Mouse (Mus musculus) midbrain, embryonic 16.5 days (tissue): ENCODE results near the gene Nectin3. TPM values are rescaled to one million over a fixed set of nuclear protein-coding genes. Genes with fewer than 3 reads are reported as not detected.

ENCODE experiments used
- ATAC-seq: fragments of 200-750 bp; cut with Nextera tagmentation; 2 replicates; pipeline ENCODE4 v1.8.0; 2017; ENCODE audit warnings: moderate TSS enrichment
- H3K27ac ChIP-seq: fragments of 300-500 bp; sonication (generic); 2 replicates; pipeline ENCODE4 v1.5.1; 2014; ENCODE audit warnings: mild to moderate bottlenecking, low read length, mixed read lengths
- H3K27me3 ChIP-seq: fragments of 300-500 bp; sonication (generic); 2 replicates; pipeline ENCODE4 v1.6.1; 2014; ENCODE audit warnings: low read depth, low read length, mixed read lengths; ENCODE audit not compliant: control insufficient read depth, insufficient read depth
- H3K36me3 ChIP-seq: fragments of 300-500 bp; sonication (generic); 2 replicates; pipeline ENCODE4 v1.6.1; 2014; ENCODE audit warnings: mild to moderate bottlenecking, low read length, moderate library complexity, mixed read lengths; ENCODE audit not compliant: control insufficient read depth, insufficient read depth
- H3K4me1 ChIP-seq: fragments of 300-500 bp; sonication (generic); 2 replicates; pipeline ENCODE4 v1.6.1; 2014; ENCODE audit warnings: mild to moderate bottlenecking, low read length, mixed read lengths; ENCODE audit not compliant: control insufficient read depth, insufficient read depth
- H3K4me2 ChIP-seq: fragments of 300-500 bp; sonication (generic); 2 replicates; pipeline ENCODE4 v1.6.1; 2014; ENCODE audit warnings: mild to moderate bottlenecking, low read length, mixed read lengths
- H3K4me3 ChIP-seq: fragments of 300-500 bp; sonication (generic); 2 replicates; pipeline ENCODE4 v1.5.1; 2014; ENCODE audit warnings: low read depth, mild to moderate bottlenecking, low read length, moderate library complexity, mixed read lengths
- H3K9ac ChIP-seq: fragments of 300-500 bp; sonication (generic); 2 replicates; pipeline ENCODE4 v1.6.1; 2014; ENCODE audit warnings: low read depth, low read length, mixed read lengths
- H3K9me3 ChIP-seq: fragments of 300-500 bp; sonication (generic); replicated peaks from 2 replicates; pipeline ENCODE4 v1.6.1; 2014; ENCODE audit warnings: mild to moderate bottlenecking, low read length, mixed read lengths; ENCODE audit not compliant: control insufficient read depth, poor library complexity, severe bottlenecking
- WGBS: fragments of 180-500 bp; shearing (Covaris S2); extraction: QIAGEN DNeasy Blood & Tissue Kit; methylation state at CpG from one replicate; pipeline ENCODE4 v1.1.7; 2014; 5-methylcytosine and 5-hydroxymethylcytosine counted together
- polyA plus RNA-seq: library from polyadenylated mRNA; unstranded; fragments of >200 nt; fragmentation: Nextera tagmentation; extraction: Ambion mirVana; gene quantifications from 2 replicates; pipeline ENCODE4 v1.2.1, GENCODE M21; 2015

Nectin3 gene
- polyA plus RNA-seq = 17.4 and 23.3 TPM in 2 replicates

DNA sequence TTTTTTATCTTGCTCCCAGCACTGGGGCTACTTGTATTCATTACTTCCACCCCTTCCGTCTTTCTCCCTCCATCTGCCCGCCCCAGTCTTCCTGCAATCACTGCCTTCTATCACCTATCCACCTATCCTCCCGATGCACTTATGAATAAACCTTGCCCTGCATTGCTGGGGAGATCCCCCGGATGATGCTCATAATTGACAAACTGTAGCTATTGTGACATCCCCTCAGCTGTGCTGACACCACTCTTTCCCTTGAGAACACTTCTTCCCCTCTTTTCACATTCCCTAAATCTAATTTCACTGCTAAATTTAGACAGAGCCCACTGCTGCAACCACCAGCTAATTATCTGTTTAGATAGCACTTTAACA, at the start of gene Nectin3:
Nectin3 (minus strand) TSS at position 105 of the 369 bp plus-strand sequence.
- H3K27ac ChIP-seq = peak within 1 kb of the TSS; percentile 94
- no peaks in the 10 kb centered on the region for H3K36me3 ChIP-seq
- ATAC-seq = no peak
- H3K9ac ChIP-seq = peak within 1 kb of the TSS; percentile 80
- 6% methylated on average over 4 of the region's 4 CpGs for WGBS
- H3K4me3 ChIP-seq = peak within 1 kb of the TSS; percentile 79
- H3K27me3 ChIP-seq = no peaks in the 10 kb centered on the region
- peaks cover 14% of the 10 kb centered on the region for H3K4me1 ChIP-seq
- H3K4me2 ChIP-seq = peak within 1 kb of the TSS; percentile 93
- H3K9me3 ChIP-seq = no peaks in the 10 kb centered on the region

DNA sequence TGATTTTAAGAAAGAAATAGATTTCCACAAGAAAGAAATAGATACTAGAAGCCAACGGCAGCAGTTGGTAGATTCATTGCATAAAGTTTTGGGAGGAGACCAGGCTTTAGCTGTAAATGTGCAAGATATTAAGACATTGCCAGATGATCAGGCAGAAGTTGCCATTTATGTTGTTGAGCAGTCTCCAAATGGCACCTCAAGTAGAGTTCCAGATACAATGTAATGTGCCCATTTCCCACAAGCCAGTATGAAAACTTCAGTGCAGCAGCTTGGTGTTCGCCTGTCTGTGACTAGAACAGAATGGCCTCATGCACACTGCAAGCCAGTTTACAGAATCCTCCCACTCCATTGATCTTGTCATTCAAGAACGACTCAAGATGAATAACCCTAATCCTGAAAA, 39.8 kb upstream of the Nectin3 start:
- no peak for ATAC-seq
- H3K4me3 ChIP-seq = no peak overlapping the region
- no peaks in the 10 kb centered on the region for H3K9me3 ChIP-seq
- H3K4me2 ChIP-seq = no peak overlapping the region
- no peaks in the 10 kb centered on the region for H3K4me1 ChIP-seq
- H3K9ac ChIP-seq = no peak overlapping the region
- no peaks in the 10 kb centered on the region for H3K27me3 ChIP-seq
- 75% methylated on average over 3 of the region's 3 CpGs for WGBS
- H3K27ac ChIP-seq = no peak overlapping the region
- H3K36me3 ChIP-seq = no peaks in the 10 kb centered on the region

GRCm38 (mm10) chr16:46532465-46533254, 34.3 kb upstream of the Nectin3 start:
- Histone ChIP-seq H3K9me3 (no peaks in the 10 kb centered on the region), H3K27me3 (no peaks in the 10 kb centered on the region), H3K9ac (no peak overlapping the region), H3K4me1 (peaks cover 7% of the 10 kb centered on the region; the same call in 1 of the 2 replicates), H3K27ac (no peak overlapping the region), H3K36me3 (no peaks in the 10 kb centered on the region), H3K4me2 (no peak overlapping the region), H3K4me3 (no peak overlapping the region)
- ATAC-seq = no peak
- 87% methylated on average over 5 of the region's 5 CpGs for WGBS

- no peak overlapping the region for H3K4me2 ChIP-seq
- H3K27ac ChIP-seq = no peak overlapping the region
- H3K27me3 ChIP-seq = no peaks in the 10 kb centered on the region
- peak; percentile 94 for ATAC-seq
- H3K36me3 ChIP-seq = no peaks in the 10 kb centered on the region
- WGBS = 34% methylated on average over 3 of the region's 3 CpGs
- peaks cover 7% of the 10 kb centered on the region; the same call in 1 of the 2 replicates for H3K4me1 ChIP-seq
- H3K4me3 ChIP-seq = no peak overlapping the region
- H3K9ac ChIP-seq = no peak overlapping the region
- H3K9me3 ChIP-seq = no peaks in the 10 kb centered on the region
Observed at GRCm38 (mm10) chr16:46531023-46531422, 32.7 kb upstream of the Nectin3 start.

- no peak overlapping the region for H3K4me2 ChIP-seq
- H3K4me3 ChIP-seq = no peak overlapping the region
- H3K9ac ChIP-seq = no peak overlapping the region
- H3K27ac ChIP-seq = no peak overlapping the region
- WGBS = 66% methylated on average over 5 of the region's 5 CpGs
- no peaks in the 10 kb centered on the region for H3K4me1 ChIP-seq
- no peaks in the 10 kb centered on the region for H3K36me3 ChIP-seq
- H3K27me3 ChIP-seq = no peaks in the 10 kb centered on the region
- ATAC-seq = no peak
- no peaks in the 10 kb centered on the region for H3K9me3 ChIP-seq
Observed at GRCm38 (mm10) chr16:46520885-46521417, 22.6 kb upstream of the Nectin3 start.

DNA sequence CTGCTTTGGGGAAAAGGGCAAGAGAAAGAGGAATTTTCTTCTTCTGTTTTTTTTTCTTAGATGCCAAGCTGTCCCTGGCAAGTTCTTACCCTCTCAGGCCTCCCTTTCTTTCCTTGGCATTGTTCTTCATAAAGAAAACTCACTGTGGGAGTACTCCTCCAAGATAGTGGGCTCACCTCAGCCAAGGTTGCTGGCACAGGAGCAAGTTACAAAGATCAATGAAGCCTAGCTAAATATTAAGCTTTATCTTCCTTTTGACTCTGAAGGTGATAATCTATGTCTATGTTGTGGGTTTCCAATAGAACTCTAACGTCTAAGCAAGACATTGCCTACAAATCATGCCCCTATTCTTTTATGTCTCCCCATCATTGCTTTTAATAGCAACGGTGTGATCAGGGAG, 21.3 kb upstream of the Nectin3 start:
- H3K4me2 ChIP-seq = no peak overlapping the region
- no peak overlapping the region for H3K4me3 ChIP-seq
- H3K27me3 ChIP-seq = no peaks in the 10 kb centered on the region
- H3K27ac ChIP-seq = no peak overlapping the region
- no peak for ATAC-seq
- H3K9me3 ChIP-seq = no peaks in the 10 kb centered on the region
- H3K9ac ChIP-seq = no peak overlapping the region
- no peaks in the 10 kb centered on the region for H3K4me1 ChIP-seq
- no peaks in the 10 kb centered on the region for H3K36me3 ChIP-seq
- WGBS = 86% methylated on average over 2 of the region's 2 CpGs

DNA sequence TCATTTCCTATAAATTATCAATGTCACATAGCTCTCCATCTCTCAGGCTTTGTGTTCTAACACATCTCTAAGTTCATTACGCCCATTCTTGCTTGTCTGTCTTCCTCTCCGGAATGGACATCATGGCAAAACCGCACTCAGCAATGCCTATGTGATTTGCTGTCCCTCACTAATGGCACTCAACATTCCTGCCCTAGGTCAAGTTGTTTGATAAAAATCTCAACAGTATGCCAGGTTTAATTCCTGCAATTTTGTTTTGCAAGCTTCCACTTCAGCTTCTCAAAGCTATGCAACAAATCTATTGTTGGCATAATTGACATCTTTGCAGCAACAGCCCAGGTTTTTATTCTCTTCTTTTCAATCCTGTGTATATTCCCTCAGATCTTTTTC, 9.6 kb upstream of the Nectin3 start:
- 90% methylated on average over 3 of the region's 3 CpGs for WGBS

DNA sequence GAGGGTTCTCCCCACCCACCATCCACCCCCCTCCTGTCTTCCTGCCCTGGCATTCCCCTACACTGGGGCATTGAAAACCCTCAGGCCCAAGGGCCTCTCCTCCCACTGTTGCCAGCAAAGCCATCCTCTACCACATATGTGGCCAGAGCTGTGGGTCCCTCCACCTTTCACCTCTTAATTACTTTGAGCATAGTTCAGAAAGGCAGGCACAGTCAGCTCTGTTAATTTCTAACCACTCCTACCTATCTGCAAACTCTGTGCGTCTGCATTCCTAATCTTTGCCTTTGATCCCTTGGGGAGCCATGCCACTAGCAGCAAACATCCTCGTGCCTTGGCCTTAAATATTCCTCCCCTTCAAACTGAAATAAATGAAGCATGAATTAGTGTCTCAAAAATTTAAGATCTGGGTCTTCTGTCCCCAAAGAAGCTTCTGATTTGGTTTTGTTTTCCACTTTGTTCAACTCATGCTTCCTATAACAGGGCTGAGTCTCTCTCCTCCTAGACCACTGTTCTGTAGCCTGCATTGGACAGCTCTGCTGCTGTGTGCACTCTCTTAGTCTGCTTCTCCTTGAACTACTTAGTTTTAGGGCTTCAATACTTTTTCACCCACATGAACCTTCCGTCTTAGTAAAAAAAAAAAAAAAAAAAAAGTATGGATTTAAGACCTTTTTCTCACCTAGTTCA, 9.1 kb upstream of the Nectin3 start:
- Histone ChIP-seq H3K9ac (no peak overlapping the region), H3K27me3 (no peaks in the 10 kb centered on the region), H3K4me1 (no peaks in the 10 kb centered on the region), H3K4me2 (no peak overlapping the region), H3K36me3 (no peaks in the 10 kb centered on the region), H3K9me3 (no peaks in the 10 kb centered on the region), H3K27ac (no peak overlapping the region), H3K4me3 (no peak overlapping the region)
- no peak for ATAC-seq
- WGBS = 40% methylated on average over 3 of the region's 3 CpGs

More for the DNA sequence above, 9.6 kb upstream of the Nectin3 start:
- Histone ChIP-seq H3K27ac (no peak overlapping the region), H3K4me2 (no peak overlapping the region), H3K36me3 (no peaks in the 10 kb centered on the region), H3K9me3 (no peaks in the 10 kb centered on the region), H3K4me3 (no peak overlapping the region), H3K4me1 (no peaks in the 10 kb centered on the region), H3K27me3 (no peaks in the 10 kb centered on the region), H3K9ac (no peak overlapping the region)
- no peak for ATAC-seq

DNA sequence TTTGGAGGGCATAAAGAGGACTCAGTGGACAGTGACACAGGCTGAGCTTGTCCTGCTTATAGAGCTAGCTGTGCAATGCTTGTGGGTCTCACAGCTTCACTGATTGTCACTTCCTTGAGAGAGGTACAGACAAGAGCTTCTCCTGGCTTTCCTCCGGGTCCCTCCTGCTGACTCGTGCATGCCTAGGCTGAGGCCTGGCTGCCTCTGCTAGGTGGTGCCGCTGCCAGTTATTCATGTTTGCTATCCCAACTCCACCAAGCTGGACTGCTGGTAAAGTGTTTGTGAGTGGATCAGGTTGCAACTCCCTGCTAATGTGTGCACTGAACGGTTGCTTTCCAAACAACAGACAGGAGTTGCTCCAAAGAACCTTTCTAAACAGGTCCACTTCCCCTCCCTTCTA, 5.7 kb upstream of the Nectin3 start:
- WGBS = 90% methylated on average over 4 of the region's 4 CpGs
- ATAC-seq = no peak
- Histone ChIP-seq H3K27ac (no peak overlapping the region), H3K36me3 (no peaks in the 10 kb centered on the region), H3K4me2 (no peak overlapping the region), H3K9me3 (no peaks in the 10 kb centered on the region), H3K27me3 (no peaks in the 10 kb centered on the region), H3K4me1 (no peaks in the 10 kb centered on the region), H3K4me3 (no peak overlapping the region), H3K9ac (no peak overlapping the region)
